Mouse (Mus musculus) cerebellum, adult 2 months (tissue): ENCODE measurements around the gene Rorc.

Experiments
- CTCF ChIP-seq: fragments of 200-500 bp; IDR thresholded peaks from 2 replicates; pipeline ENCODE4 v1.5.1; 2011; ENCODE audit warnings: low read depth, mild to moderate bottlenecking, control low read depth, low read length, moderate library complexity, borderline replicate concordance; ENCODE audit not compliant: insufficient read depth
- POLR2A ChIP-seq: fragments of 200-500 bp; IDR thresholded peaks from 2 replicates; pipeline ENCODE4 v1.6.1; 2011; ENCODE audit warnings: low read length, control low read depth, borderline replicate concordance; ENCODE audit not compliant: insufficient read depth

GRCm38 (mm10) chr3:94391001-94391400 is 18.4 kb downstream of the Rorc start:
- TF ChIP-seq CTCF (no peak), POLR2A (no peak)
